Mouse (Mus musculus) embryo, embryonic 10 days (tissue): Measurements from ENCODE around the gene Helq.

ENCODE experiments used
- DNase-seq: peaks from one replicate; pipeline ENCODE4 v3.0.0-alpha.2; 2015; ENCODE audit warnings: low spot score

The Helq gene

GRCm38 (mm10) chr5:100779002-100779401 is 19.4 kb downstream of the Helq start:
- no peak for DNase-seq

GRCm38 (mm10) chr5:100776900-100777299 is 21.5 kb downstream of the Helq start:
- DNase-seq = no peak

- no peak for DNase-seq
These were observed 22.5 kb downstream of the Helq start for GRCm38 (mm10) chr5:100775778-100776404.

GRCm38 (mm10) chr5:100771575-100771974 is 26.8 kb downstream of the Helq start:
- DNase-seq = no peak

GRCm38 (mm10) chr5:100766026-100766425 is 32.4 kb downstream of the Helq start:
- DNase-seq = no peak

GRCm38 (mm10) chr5:100761736-100762135 is 36.7 kb downstream of the Helq start:
- DNase-seq = no peak

GRCm38 (mm10) chr5:100760049-100760663 is 38.2 kb downstream of the Helq start:
- DNase-seq = no peak

- DNase-seq = no peak
These were observed 40.3 kb downstream of the Helq start for GRCm38 (mm10) chr5:100758121-100758520.

- peak; percentile 34 for DNase-seq
These were observed 45.0 kb downstream of the Helq start for GRCm38 (mm10) chr5:100753407-100753806.

- no peak for DNase-seq
These were observed 46.7 kb downstream of the Helq start for GRCm38 (mm10) chr5:100751655-100752054.

GRCm38 (mm10) chr5:100750617-100751255 is 47.7 kb downstream of the Helq start:
- DNase-seq = no peak

GRCm38 (mm10) chr5:100738802-100739201 is 59.6 kb downstream of the Helq start:
- no peak for DNase-seq

- DNase-seq = no peak
These were observed 61.5 kb downstream of the Helq start for GRCm38 (mm10) chr5:100736919-100737318.

GRCm38 (mm10) chr5:100734535-100734934 is 63.9 kb downstream of the Helq start:
- no peak for DNase-seq

- DNase-seq = no peak
These were observed 69.6 kb downstream of the Helq start for GRCm38 (mm10) chr5:100728757-100729156.

GRCm38 (mm10) chr5:100726001-100726400 is 72.4 kb downstream of the Helq start:
- DNase-seq = no peak

- peak; percentile 57 for DNase-seq
These were observed 78.9 kb downstream of the Helq start, which contains the start of gene Hpse for GRCm38 (mm10) chr5:100719235-100720088. TSS of gene Hpse (minus strand) at chr5:100719716.

- DNase-seq = no peak
These were observed 81.6 kb downstream of the Helq start for GRCm38 (mm10) chr5:100716762-100717161.
